Mouse (Mus musculus) erythroblast, embryonic 14.5 days (primary cell): Measurements from ENCODE around the gene Mpp1.
"Not testable (repeated sequence)": the region's sequence is repeated elsewhere in the genome, so short reads cannot be mapped to it uniquely, and the experiment has no call there.

ENCODE experiments used
- GATA1 ChIP-seq: IDR thresholded peaks from 2 replicates; pipeline ENCODE4 v1.6.1; 2012; ENCODE audit warnings: low read length, inconsistent platforms, mixed read lengths
- TAL1 ChIP-seq: IDR thresholded peaks from 3 replicates; pipeline ENCODE4 v1.6.1; 2012; ENCODE audit warnings: low read length, inconsistent platforms, mixed read lengths

GRCm38 (mm10) chrX:75143124-75143555 is 12.3 kb upstream of the Mpp1 start:
- not testable (repeated sequence) for TF ChIP-seq GATA1, TAL1
